Mouse (Mus musculus) liver, embryonic 14.5 days (tissue): Measurements from ENCODE around the gene Apoc4. TPM values are rescaled to one million over a fixed set of nuclear protein-coding genes. Genes with fewer than 3 reads are reported as not detected.

Experiments used
- ATAC-seq: fragments of 200-750 bp; cut with Nextera tagmentation; 2 replicates; pipeline ENCODE4 v1.8.0; 2017; ENCODE audit warnings: moderate number of reproducible peaks, mild to moderate bottlenecking, moderate library complexity; ENCODE audit not compliant: insufficient read depth
- DNase-seq, 3 experiments: peaks; one replicate each; pipeline ENCODE4 v3.0.0-alpha.2; 2012 to 2013; ENCODE audit warnings: low read depth in 3 of 3, low spot score in 3 of 3
- H3K27ac ChIP-seq: fragments of 300-500 bp; sonication (generic); 2 replicates; pipeline ENCODE4 v1.5.1; 2014; ENCODE audit warnings: moderate library complexity, mild to moderate bottlenecking, control low read depth, inconsistent platforms
- H3K27me3 ChIP-seq: fragments of 300-500 bp; sonication (generic); 2 replicates; pipeline ENCODE4 v1.6.1; 2014; ENCODE audit warnings: mild to moderate bottlenecking, low read length, moderate library complexity; ENCODE audit not compliant: control insufficient read depth, insufficient read depth
- H3K36me3 ChIP-seq: fragments of 300-500 bp; sonication (generic); replicated peaks from 2 replicates; pipeline ENCODE4 v1.6.1; 2014; ENCODE audit warnings: low read depth; ENCODE audit not compliant: control insufficient read depth, insufficient read depth
- H3K4me1 ChIP-seq, 2 experiments: fragments of 200-500 bp in 1 of 2; fragments of 300-500 bp in 1 of 2; sonication (generic) in 1 of 2; replicated peaks; 2 replicates each; pipeline ENCODE4 v1.6.1; 2012 to 2014; ENCODE audit warnings: antibody characterized with exemption in 1 of 2, inconsistent platforms in 1 of 2, low read length in 1 of 2; ENCODE audit not compliant: control insufficient read depth in 2 of 2, insufficient read depth in 2 of 2
- H3K4me2 ChIP-seq: fragments of 300-500 bp; sonication (generic); 2 replicates; pipeline ENCODE4 v1.6.1; 2014; ENCODE audit warnings: low read depth, mild to moderate bottlenecking, control low read depth, moderate library complexity
- H3K4me3 ChIP-seq, 2 experiments: fragments of 200-500 bp in 1 of 2; fragments of 300-500 bp in 1 of 2; sonication (generic) in 1 of 2; 2 replicates each; pipeline ENCODE4 v1.5.1; 2012 to 2014; ENCODE audit warnings: low read depth in 2 of 2, low read length in 2 of 2, mild to moderate bottlenecking in 2 of 2, control low read depth in 1 of 2, inconsistent platforms in 1 of 2, moderate library complexity in 1 of 2; ENCODE audit not compliant: insufficient read depth in 1 of 2
- H3K9ac ChIP-seq: fragments of 300-500 bp; sonication (generic); replicated peaks from 2 replicates; pipeline ENCODE4 v1.6.1; 2014; ENCODE audit warnings: mild to moderate bottlenecking, control low read depth, moderate library complexity
- H3K9me3 ChIP-seq: fragments of 300-500 bp; sonication (generic); 2 replicates; pipeline ENCODE4 v1.6.1; 2016; ENCODE audit warnings: low read length, mixed read lengths; ENCODE audit not compliant: control insufficient read depth
- CTCF ChIP-seq: IDR thresholded peaks from 2 replicates; pipeline ENCODE4 v1.5.1; 2016; ENCODE audit warnings: antibody characterized with exemption, low read depth, control low read depth
- EP300 ChIP-seq: IDR thresholded peaks from 2 replicates; pipeline ENCODE4 v1.6.1; 2016; ENCODE audit warnings: antibody characterized with exemption, low read depth
- WGBS: fragments of 180-500 bp; shearing (Covaris S2); extraction: QIAGEN DNeasy Blood & Tissue Kit; methylation state at CpG from one replicate; pipeline ENCODE4 v1.1.7; 2014; ENCODE audit not compliant: insufficient replicate concordance; 5-methylcytosine and 5-hydroxymethylcytosine counted together
- polyA plus RNA-seq, 2 experiments: library from polyadenylated mRNA; depleted of rRNA in 1 of 2; stranded (reverse) in 1 of 2; unstranded in 1 of 2; fragments of >200 nt; fragmentation: Nextera tagmentation in 1 of 2; extraction: Ambion mirVana in 1 of 2; gene quantifications; 2 replicates each; pipeline versions ENCODE4 v1.2.1 to v1.2.3; 2012 to 2014

Gene Apoc4
- polyA plus RNA-seq, 2 experiments, result 90.9 to 200 TPM

DNA sequence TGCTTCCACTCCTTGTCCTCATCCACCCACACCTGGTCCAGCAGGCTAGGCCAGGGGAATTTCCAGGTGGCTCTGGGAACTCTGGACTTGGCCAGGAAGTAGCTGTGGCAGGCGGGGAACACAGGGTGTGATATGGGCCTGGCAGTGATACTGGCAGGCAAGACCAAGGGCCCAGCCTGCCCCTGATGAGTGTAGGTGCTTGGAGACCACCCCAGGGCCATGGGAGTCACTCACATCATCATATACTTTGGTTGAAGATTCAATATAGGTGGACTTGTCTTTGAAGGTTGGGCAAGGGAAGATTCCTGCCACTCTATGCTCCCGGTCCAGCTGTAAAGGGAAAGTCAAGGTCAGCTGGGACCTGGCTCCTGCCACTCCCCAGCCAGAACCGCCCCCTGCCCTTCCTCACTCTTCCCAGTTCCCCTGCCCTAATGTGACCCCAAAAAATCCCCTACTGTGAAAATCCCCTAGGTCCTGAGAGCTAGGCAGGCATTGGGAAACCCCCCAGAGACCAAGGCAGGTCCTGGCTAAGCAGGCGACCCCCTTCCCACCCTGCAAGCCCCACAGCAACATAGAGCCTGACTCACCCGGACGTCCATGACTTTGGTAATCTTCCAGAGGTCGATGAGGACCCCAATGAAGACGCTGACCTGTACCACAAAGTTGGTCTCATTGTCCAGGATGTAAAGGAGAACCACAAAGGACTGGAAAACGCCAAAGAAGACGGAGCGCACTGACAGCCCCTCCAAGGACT lies 46.0 kb downstream of the Apoc4 start:
- no peaks in the 10 kb centered on the region for H3K27me3 ChIP-seq
- no peak overlapping the region for H3K4me3 ChIP-seq
- no peak overlapping the region for H3K9ac ChIP-seq
- WGBS, result 79% methylated on average over 11 of the region's 11 CpGs
- no peak overlapping the region for H3K4me2 ChIP-seq
- no peak for DNase-seq
- H3K36me3 ChIP-seq, result peaks cover 49% of the 10 kb centered on the region
- no peaks in the 10 kb centered on the region for H3K9me3 ChIP-seq
- no peak for ATAC-seq
- H3K27ac ChIP-seq, result no peak overlapping the region
- H3K4me1 ChIP-seq, result peaks cover 15 to 16% of the 10 kb centered on the region in 2 experiments
- TF ChIP-seq CTCF (no peak), EP300 (no peak)

DNA sequence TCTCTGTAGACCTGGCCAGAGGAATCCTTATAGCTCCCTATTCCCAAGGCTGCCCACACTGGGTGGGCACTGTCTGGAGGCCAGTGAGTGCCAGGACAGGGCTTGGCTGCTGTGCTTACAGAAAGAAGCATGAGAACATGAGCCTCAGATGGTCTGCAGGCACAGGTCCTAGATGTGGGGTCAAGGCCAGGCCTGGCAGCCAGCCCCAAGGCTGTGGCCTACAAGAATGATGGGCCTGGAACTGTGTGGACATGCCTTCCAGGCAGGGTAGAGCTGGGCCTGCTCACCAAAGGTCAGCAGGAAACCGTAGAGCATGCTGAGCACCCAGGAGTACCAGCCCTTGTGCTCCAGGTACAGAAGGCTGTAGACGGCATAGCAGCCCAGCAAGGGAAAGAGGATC lies 46.7 kb downstream of the Apoc4 start:
- H3K4me2 ChIP-seq, result no peak overlapping the region
- DNase-seq (no peak), ATAC-seq (no peak)
- 93% methylated on average over 2 of the region's 2 CpGs for WGBS
- peaks cover 45% of the 10 kb centered on the region for H3K36me3 ChIP-seq
- H3K9ac ChIP-seq, result no peak overlapping the region
- H3K4me1 ChIP-seq, result peaks cover 18 to 19% of the 10 kb centered on the region in 2 experiments
- H3K27ac ChIP-seq, result no peak overlapping the region
- H3K9me3 ChIP-seq, result no peaks in the 10 kb centered on the region
- no peak overlapping the region for H3K4me3 ChIP-seq
- no peaks in the 10 kb centered on the region for H3K27me3 ChIP-seq
- TF ChIP-seq CTCF (no peak), EP300 (no peak)

DNA sequence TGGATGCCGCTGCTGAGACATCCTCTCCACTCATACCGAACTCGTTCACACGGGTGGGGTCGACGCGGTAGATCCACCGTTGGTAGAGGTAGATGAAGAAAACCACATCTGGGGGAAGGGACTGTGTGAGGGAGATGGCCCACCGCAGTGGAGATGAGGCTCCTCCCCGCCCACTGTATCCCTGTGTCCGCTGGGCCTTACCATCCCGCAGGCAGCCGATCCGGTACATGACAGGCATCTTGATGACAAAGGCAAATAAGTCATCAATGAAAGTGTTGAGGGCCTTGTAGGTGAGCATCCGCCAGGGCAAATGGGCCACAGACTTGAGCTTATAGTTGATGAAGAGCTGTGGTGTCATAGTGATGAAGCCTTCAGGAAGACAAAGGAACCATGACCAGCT lies 47.4 kb downstream of the Apoc4 start:
- H3K27ac ChIP-seq, result no peak overlapping the region; the same call in 1 of the 2 replicates

DNA sequence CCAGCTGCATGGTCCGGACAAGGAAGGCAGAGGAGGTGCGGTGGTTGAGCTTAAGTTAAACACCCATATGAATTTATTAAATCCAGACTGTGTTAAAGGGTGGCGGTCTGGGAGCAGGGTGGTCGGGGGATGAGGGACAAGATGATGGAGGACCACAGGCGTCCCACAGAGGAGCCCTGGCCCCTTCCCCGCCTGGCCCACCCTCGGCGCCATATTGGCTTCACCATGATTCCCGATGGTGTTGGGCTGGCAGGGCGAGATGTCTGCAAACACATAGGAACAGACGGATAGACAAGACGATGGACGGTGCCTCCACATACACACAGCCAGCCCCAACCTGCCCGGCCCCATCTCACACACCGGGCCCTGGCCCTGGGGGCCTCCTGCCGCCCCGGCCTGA lies 48.1 kb downstream of the Apoc4 start:
- 75% methylated on average over 17 of the region's 17 CpGs for WGBS
- peaks cover 39% of the 10 kb centered on the region for H3K36me3 ChIP-seq
- H3K27me3 ChIP-seq, result no peaks in the 10 kb centered on the region
- no peak overlapping the region for H3K9ac ChIP-seq
- H3K4me3 ChIP-seq, result no peak overlapping the region
- H3K4me2 ChIP-seq, result peak overlapping the region; percentile 52; the same call in 1 of the 2 replicates
- H3K9me3 ChIP-seq, result no peaks in the 10 kb centered on the region
- peak overlapping the region; percentile 66 for H3K27ac ChIP-seq
- ATAC-seq, result no peak
- DNase-seq, result no peak
- no peak for TF ChIP-seq CTCF
- H3K4me1 ChIP-seq, result peaks cover 19 to 20% of the 10 kb centered on the region in 2 experiments

More for the DNA sequence above, 47.4 kb downstream of the Apoc4 start:
- Histone ChIP-seq H3K4me1 (peaks cover 19 to 20% of the 10 kb centered on the region in 2 experiments), H3K27me3 (no peaks in the 10 kb centered on the region), H3K9me3 (no peaks in the 10 kb centered on the region), H3K4me3 (no peak overlapping the region), H3K36me3 (peaks cover 41% of the 10 kb centered on the region), H3K9ac (no peak overlapping the region), H3K4me2 (no peak overlapping the region)
- 76% methylated on average over 15 of the region's 15 CpGs for WGBS
- TF ChIP-seq EP300 (no peak), CTCF (no peak)
- ATAC-seq (no peak), DNase-seq (no peak)

DNA sequence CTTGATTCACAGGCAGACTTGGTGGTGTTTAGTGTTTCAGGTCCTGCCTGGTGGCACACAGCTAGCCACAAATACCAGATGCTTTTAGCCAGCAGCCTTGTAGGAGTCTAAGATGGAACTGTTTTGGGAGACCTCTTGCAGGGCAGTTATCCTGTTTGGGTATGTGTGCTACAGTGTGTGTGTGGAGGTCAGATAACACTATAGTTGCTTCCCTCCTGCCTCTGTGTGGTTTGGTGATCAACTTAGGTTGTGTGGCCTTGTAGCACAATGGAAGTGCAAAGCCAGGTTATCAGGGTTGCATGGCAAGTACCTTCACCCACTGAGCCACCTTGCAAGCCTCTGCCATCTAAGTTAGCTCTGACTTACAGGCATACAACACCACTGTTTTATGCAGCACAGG lies 48.6 kb downstream of the Apoc4 start:
- Histone ChIP-seq H3K27ac (peak overlapping the region; percentile 66), H3K9ac (no peak overlapping the region; the same call in 1 of the 2 replicates), H3K4me3 (0 out of 4 replicates have a peak overlapping the region, but pooled peaks of 1 of the 2 experiments have one; percentile 5), H3K27me3 (no peaks in the 10 kb centered on the region), H3K9me3 (no peaks in the 10 kb centered on the region), H3K36me3 (peaks cover 36% of the 10 kb centered on the region), H3K4me2 (peak overlapping the region; percentile 52), H3K4me1 (peaks cover 20 to 24% of the 10 kb centered on the region in 2 experiments)
- DNase-seq, result peak in 1 of 3 experiments; percentile 60
- TF ChIP-seq EP300 (peak; percentile 77), CTCF (no peak)
- peak; percentile 68 for ATAC-seq
